Mouse (Mus musculus): Measurements from ENCODE around the gene Tnfrsf14.

DNA sequence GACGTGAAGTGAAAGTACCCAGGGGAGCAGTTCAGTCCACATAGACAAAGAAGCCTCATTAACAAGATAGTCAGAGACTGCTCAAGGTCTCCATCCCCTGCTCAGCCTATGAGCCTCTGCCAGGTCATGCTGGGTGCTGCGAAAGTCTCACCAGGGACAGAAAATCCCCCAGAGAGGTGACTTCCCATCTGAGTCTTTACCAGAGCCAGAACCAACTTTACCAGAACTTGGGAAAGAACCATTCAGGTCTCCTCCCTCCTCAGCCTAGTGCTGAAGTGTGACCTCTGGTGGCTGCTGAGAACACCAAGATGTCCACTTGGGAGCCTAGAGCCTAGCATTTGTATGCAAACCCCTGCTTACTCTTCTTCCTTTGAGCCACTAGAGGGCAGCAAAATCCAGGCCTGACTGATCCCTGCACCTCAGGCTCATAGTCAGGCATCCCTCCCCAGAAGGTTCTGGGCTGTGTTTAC lies 15.8 kb upstream of the Tnfrsf14 start:
- peak; percentile 85; the same call in 1 of the 2 replicates for TF ChIP-seq CTCF (IDR thresholded peaks at IDR 0.05; ENCODE audit: extremely low read depth, insufficient read depth, insufficient read length, insufficient replicate concordance)
- TF ChIP-seq POLR2A (IDR thresholded peaks at IDR 0.05; ENCODE audit: low read depth, low read length): no peak

Measured in spleen, adult 2 months (tissue).